Mouse (Mus musculus) yolk sac, embryonic 10.5 days (tissue): ENCODE results near the gene Olfr1394.
"Not testable (repeated sequence)": the region's sequence is repeated elsewhere in the genome, so short reads cannot be mapped to it uniquely, and the experiment has no call there.

ENCODE experiments used
- DNase-seq: peaks from one replicate; pipeline ENCODE4 v3.0.0-alpha.2; 2017; ENCODE audit warnings: low spot score

The Olfr1394 gene

DNA sequence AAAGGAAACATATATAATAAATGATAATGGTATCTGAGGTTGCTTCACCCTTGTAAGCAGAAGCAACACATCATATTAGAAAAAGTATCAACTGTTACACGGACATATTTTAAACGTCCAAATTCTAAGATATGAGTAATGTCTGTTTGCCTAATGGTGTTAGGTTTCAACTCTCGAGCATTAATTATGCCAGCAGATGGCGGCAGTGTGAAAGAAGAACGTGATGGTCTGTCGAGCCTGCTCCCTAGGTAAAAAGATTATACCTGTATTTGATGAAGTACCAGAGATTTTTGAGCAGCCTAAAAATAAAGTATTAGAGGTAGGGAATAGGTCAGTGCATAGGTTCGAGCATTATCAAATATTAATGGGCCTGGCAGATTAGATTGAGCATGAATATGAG lies 35.6 kb downstream of the Olfr1394 start:
- DNase-seq: peak; percentile 26

DNA sequence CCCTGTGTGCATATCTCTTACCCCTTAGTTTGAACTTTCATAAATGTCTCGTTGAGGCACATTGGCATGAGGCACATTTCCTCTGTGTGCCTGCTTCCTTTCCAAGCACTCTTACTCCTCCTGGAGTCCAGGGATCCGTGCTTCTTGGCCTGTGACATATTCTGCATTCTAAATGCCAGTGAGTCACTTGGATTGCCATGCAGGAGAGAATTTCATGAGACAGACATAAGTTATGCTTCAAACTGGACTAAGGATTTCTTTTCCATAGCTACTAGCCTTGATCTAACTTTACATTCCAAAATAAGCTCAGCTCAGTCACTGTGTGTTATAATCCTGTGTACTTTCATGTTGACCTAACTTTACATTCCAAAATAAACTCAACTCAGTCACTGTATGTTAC lies 36.9 kb downstream of the Olfr1394 start:
- no peak for DNase-seq

DNA sequence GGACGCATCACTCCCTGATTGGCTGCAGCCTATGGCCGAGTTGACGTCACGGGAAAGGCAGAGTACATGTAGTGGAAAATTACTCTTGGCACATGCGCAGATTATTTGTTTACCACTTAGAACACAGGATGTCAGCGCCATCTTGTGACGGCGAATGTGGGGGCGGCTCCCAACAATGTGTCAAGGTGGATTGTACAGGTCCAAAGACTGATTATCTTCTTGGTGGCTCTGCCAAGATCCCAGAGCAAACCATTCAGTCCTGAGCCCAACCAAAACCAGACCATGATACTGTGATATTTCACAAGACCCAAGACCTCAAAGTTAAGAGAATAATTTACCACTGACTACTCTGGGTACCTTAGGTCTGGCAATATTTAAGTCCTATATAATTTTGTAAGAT lies 40.6 kb downstream of the Olfr1394 start:
- DNase-seq: not testable (repeated sequence)

DNA sequence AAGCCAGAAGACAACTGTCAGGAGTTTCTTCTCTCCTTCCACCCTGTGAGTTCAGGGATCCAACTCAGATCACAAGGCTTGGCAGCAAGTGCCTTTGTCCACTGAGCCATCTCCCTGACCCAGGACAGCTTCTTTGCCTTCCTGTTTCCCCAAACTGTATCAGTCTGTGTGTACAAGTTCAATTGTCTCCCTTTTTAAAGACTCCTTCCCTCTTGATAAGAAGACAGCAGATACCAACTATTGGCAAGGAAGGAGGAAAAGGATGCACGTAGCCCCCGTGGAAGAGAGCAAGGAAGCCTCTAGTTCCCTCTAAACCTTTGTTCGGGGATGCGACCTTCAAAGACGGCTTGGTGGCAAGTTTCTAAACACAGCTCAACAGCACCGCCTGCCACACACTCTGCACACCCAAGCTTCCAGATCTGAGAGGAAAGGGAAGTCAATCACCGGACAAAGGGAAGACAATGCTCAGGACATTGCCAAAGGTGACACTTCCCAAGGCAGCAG lies 41.7 kb downstream of the Olfr1394 start:
- DNase-seq: peak; percentile 5

DNA sequence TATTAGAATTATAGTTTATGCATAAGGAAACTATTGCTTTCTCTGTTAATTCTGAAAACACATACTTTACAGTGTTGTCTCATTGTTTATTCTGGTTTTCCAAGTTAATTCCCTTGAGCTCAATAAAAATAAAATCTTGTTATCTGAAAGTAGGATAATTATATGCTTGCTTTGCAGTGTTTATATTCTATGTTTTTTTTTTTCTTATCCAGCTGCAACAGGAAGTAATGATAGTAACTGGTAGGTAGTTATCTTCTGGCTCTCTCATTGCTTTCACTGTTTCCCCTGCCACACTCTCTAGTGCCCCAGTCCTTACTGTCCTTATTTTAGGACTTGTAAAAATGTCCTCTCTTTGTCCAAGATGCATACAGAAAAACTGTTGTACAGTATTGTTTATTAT lies 46.5 kb downstream of the Olfr1394 start:
- no peak for DNase-seq

DNA sequence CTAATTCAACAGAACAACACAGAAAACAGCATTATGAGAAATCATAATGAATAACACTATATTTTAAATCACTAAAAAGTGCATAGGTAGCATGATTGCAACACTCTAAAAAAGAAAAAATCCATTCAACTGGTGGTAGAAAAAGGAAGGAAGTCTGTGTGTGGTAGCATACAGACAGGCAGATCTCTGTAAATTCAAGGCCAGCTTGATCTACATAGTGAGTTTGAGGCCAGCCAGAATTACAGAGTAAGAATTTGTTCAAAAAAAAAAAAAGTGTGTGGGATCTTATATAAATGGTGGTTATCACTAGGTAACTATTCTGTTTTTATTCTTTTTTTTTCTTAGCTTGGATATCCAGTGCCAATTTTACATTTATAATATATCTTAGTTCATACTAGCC lies 47.0 kb downstream of the Olfr1394 start:
- DNase-seq: no peak

DNA sequence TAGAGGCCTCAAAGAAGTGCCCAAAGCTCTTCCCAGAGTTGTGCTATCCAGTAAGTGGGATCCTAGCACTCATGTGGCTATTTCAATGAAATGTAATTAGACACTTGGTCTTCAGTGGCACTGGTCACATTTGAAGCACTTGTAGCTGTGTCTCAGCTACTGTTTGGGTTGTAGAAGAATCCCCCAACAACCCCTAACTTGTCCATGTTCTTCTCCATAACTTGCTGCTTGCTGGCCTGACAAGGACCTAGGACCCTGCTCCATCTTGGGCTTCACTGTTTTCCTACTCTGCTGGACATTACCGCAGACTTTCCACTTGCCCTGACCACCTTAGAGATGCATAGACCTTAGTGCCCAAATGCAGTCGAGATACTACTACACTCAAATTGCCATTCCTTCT lies 47.9 kb downstream of the Olfr1394 start:
- DNase-seq: peak; percentile 18

DNA sequence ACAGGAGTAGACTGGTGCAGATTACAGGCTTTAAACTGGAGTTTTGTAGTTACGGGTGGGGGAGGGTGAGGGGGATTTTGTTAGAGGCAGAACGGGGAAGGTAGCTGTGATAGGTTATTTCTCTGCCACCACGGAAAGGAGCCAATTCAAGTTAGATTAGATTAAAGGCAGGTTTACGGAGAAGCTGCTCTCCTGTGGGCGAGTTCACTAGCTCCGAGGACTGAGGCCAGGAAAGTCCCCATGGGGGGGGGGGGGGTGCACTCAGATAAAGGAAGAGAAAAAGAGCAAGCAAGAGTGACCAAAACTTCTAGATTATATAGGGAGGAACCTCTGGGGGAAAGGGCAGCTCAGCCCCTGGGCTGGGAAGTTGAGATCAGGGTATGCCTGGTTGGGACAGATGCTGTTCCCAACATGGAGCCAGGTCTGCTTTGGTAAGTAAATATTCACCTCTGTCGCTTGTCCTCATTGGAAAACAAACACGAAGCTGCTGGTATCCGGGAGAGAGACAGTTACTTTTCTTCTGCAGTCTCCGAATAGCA lies 48.4 kb downstream of the Olfr1394 start:
- peak; percentile 67 for DNase-seq

DNA sequence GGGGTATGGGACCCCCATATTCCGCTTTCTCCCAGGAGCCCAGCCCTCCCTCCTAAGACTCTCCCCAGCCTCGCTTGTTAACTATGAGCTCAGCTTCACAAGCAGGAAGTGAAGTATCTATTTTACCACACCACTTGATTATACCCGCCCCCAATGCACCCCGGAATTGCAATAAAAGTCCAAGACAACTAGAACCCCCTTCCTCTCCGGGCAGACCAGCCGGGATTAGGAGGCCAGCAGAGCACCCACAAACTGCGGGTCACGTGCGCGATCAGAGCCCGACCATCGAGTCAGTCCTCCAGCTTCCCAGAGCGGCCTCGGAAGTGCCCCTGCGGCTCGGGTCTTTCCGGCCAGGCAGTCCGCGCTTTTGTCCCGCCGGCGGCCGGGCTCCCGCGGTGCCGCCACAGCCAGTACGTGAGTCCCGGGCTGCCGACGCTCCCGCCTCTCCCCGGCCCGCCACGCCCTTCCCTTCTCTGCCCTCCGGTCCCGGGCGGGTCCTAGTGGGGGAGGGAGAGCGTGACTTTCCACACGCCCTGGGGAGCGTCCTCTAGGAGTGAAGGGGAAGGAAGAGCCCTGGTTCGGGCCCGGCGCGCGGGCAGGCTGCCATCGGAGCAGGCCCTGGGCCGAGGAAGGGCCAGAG lies 49.1 kb downstream of the Olfr1394 start, which contains the start of gene Zfp62:
Gene Zfp62, plus strand, starts transcription at position 164 of the 640 bp plus-strand sequence.
- peak; percentile 93 for DNase-seq

DNA sequence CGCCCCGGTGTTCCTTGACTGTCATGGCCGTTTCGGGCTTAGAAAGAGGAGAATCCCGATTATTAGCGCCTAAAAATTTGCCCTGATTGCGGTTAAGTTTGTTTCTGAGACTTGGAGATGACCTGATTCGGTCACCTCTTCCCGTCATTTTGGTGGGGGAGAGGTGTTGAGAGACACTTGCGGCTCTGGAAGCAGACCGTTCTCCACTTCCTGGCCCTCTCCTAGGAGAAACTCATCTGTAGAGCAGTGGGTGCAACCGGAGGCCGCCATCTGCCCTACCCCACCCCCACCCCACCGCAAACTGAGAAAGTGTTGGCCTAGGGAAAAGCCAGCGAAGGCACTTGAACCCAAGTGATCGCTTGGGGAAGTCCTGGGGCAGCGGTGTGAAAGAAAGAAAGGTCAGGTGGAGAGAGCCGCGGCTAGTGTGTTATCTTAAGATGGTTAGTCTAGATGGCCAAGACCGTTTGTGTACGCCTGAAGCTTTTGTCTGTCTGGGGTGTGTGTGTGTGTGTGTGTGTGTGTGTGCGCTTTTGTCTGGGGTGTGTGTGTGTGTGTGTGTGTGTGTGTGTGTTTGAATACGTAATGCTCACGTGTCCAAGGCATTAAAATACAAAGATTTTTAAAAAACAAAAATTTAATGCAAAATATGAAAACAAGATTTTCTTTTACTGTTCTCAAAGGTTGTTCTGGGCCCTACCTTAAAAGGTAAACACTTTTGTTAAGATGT lies 49.8 kb downstream of the Olfr1394 start:
- DNase-seq: peak; percentile 82

DNA sequence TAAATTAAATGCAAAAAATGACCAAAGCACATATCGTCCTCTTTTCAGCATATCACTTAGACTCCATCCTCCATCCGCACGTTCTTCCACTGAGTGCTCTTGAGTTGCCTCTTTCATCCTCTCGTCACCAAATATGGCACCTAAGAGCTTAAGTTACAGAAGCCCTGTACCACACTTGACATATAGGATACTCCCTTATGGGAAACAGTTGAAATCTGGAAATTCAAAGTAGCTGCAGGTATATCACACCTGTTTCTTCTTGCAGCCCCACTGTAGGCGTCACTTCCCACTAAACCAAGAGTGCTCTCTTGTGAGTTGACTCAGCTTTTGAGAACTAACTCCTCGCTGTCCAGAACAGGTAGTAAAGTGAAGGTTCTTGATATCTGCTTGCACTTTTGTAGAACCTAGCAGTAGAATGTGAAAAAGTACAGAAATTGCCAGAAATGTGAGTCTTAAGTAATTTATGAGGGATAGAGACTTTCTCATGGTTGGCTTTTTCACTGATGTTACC lies 51.0 kb downstream of the Olfr1394 start:
- no peak for DNase-seq

DNA sequence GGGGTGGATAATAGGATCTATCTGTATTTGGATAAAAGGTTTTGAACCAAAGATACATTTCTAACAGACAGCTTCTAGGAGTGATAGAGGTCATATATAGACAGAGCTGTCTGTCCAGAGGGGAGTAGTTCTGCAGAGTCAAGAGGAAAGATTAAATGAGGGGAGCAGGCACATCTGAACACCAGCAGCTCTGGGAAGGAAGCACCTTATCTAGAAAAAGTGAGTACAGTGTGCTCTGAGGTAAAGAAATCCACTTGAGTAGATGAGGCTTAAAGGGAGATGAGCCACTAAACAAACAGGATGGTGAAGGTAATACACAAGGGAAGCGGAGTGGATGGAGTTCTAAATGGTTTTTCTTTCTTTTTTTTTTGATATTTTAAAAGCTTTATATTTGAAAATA lies 53.3 kb downstream of the Olfr1394 start:
- DNase-seq: no peak
